Mouse (Mus musculus) liver, embryonic 14.5 days (tissue): ENCODE data around the gene Gse1.

ENCODE experiments used
- CTCF ChIP-seq: IDR thresholded peaks from 2 replicates; pipeline ENCODE4 v1.5.1; 2016; ENCODE audit warnings: antibody characterized with exemption, low read depth, control low read depth
- EP300 ChIP-seq: IDR thresholded peaks from 2 replicates; pipeline ENCODE4 v1.6.1; 2016; ENCODE audit warnings: antibody characterized with exemption, low read depth

GRCm38 (mm10) chr8:120373621-120374020, 145.4 kb downstream of the Gse1 start:
- TF ChIP-seq CTCF (0 out of 2 replicates have a peak, but pooled peaks have one; percentile 13), EP300 (no peak)
